Mouse (Mus musculus): ENCODE results near the gene Tlr8.

Gene Tlr8

DNA sequence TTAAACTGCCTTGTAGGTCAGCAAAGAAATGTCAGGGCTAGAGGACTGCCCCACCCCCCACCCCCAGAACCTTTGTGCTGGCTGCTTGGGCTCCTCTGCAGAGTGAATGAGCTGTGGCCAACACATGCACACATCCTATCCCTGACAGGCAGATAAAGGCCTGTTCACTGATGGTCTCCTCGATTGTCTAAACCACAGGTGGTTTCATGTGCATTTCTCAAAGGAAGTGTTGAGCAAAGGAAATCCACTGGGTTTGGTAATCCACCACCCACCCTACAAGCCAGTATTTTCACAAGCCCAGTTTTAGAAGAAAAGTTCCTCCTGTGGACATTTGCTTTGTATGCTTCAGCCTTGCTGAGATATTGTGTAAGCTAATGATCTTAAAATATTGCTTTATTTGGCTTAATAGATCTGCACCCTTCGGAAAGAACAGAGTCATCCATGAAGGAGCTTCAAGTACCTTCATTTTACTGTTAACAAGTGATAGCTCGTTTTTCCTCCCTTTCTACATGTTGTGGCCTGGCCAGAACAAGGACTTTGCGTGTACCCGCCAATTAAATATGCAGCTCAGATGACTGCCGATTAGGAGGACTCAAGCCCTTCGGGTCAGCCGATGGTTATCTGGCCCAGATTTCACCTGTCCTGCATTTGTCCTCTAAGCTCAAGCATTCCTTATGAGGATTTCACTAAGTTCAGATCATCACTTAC lies 58.2 kb downstream of the Tlr8 start:
- DNase-seq (ENCODE audit: low read depth, low spot score) = peak; percentile 75

DNA sequence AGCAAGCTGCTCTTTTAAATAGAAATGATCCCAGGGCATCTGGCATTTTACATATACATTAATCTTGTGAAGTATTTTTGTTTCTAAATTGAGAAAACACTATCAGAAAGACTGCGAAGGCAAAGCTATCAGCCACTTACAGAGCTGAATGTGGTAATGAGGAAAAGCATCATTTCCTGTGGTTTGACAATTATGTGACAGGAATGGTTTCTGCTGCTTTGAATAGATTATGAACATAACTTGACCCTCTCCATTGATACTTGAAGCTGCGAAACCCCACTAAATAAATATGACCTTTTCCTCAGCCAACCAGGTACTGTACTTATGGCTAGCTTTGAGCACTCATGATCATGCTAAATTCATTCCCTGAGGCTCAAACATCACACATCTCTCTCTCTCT lies 62.8 kb downstream of the Tlr8 start:
- peak; percentile 75 for DNase-seq (ENCODE audit: low read depth, low spot score)

DNA sequence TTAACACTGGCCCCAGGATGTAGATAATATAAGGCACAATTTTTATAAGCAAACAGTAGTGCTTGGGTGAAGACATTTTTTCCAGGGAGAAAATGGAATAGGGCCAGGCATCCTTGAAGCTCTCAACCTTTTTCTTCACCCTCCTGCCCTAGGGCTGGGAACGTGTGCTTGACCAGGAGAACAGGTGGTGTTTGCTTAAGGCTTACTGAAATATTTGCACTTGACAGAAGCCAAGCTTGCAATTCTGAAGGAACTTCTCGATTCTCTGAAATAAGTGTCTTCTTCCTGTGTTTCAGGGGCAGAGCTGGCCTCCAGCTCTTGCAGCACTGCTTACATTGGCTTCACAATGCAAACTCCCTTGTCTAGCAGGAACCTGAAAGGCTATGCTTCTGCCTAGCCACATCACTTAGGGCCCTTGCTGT lies 68.9 kb downstream of the Tlr8 start:
- DNase-seq (ENCODE audit: low read depth, low spot score) = no peak
